Mouse (Mus musculus): ENCODE results near the gene H2al1n. TPM values are rescaled to one million over a fixed set of nuclear protein-coding genes. Genes with fewer than 3 reads are reported as not detected.
"Not testable (repeated sequence)": the region's sequence is repeated elsewhere in the genome, so short reads cannot be mapped to it uniquely, and the experiment has no call there.

The H2al1n gene
- total RNA-seq (2014; fragmentation: Nextera tagmentation), result not detected in 2 replicates
- total RNA-seq (2017), result not detected in 2 replicates

DNA sequence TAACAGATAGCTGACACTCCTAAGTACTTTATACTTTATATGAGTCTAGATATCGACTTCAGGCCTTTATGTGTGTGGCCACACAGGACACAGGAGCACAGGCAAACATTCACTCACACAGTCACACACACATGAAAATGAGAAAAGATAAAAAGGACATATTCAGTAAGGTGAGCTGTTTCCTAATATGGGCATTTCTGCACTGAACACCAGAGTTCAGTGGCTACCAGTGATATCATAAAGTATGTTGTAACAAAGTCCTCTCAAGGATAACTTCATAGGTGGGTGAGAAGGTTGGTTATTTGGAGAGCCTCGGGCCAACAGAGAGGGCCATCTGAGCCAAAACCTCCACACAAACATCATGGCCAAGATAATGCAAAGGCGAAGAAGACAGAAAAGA, at the start of gene H2al1n:
Gene H2al1n (plus strand): TSS at position 301 of the 400 bp plus-strand sequence.
- not testable (repeated sequence) for ATAC-seq (replicated peaks; ENCODE audit: low FRiP score, low TSS enrichment, poor library complexity, severe bottlenecking)

DNA sequence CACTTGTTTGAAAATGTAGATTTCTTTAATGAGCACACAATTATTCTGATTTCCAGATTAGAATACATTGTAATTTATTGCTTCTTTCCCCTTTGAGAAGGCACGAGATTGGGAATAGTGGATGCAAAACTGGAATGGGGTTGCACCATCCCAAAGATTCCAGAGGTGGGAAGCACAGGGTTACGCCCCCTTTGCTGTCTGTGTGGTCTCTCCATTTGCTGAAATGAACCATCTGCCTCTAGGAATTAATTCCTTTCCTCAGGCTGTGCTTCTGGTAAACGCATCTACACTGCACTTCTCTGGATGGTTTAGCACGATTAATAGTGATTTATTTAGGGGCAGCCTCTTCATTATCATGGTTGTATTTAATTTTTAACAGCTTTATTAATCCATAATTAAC, 11.7 kb upstream of the H2al1n start:
- no peak for ATAC-seq (replicated peaks; ENCODE audit: low FRiP score, low TSS enrichment, poor library complexity, severe bottlenecking)

GRCm38 (mm10) chrX:14206112-14206875, 4.7 kb upstream of the H2al1n start:
- no peak for ATAC-seq (replicated peaks; ENCODE audit: low FRiP score, low TSS enrichment, poor library complexity, severe bottlenecking)

DNA sequence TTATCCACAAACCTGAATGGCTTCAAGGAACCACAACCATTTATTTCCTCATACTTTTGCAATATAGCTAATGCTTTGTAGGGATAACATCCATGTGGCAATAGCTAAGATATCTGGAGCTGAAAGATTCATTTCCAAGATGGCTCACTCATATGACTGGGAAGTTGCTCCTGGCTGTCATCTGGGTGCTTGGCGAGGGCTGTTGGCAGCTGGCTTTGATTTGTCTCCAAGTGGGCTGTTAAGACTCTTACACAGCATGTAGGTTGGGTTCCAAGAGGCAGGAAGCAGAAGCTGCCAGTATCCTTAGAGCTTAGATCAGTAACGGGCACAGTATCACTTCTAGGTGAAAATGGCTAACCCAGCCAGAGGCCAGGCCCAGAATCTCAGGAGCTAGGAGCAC, 18.3 kb downstream of the H2al1n start:
- no peak for ATAC-seq (replicated peaks; ENCODE audit: low FRiP score, low TSS enrichment, poor library complexity, severe bottlenecking)

- no peak for ATAC-seq (replicated peaks; ENCODE audit: low FRiP score, low TSS enrichment, poor library complexity, severe bottlenecking)
These were observed 48.8 kb downstream of the H2al1n start for GRCm38 (mm10) chrX:14259597-14260239.
